Mouse (Mus musculus) testis, adult 2 months (tissue): Measurements from ENCODE around the gene Gm1673.

Source experiments
- CTCF ChIP-seq: fragments of 200-500 bp; IDR thresholded peaks from 2 replicates; pipeline ENCODE4 v1.5.1; 2012; ENCODE audit warnings: low read depth, mild to moderate bottlenecking, inconsistent platforms, low read length, moderate library complexity; ENCODE audit not compliant: control insufficient read depth, insufficient read depth, insufficient replicate concordance
- POLR2A ChIP-seq: fragments of 200-500 bp; IDR thresholded peaks from 2 replicates; pipeline ENCODE4 v1.6.1; 2012; ENCODE audit warnings: low read depth, mild to moderate bottlenecking, inconsistent platforms, low read length, moderate library complexity; ENCODE audit not compliant: control insufficient read depth

GRCm38 (mm10) chr5:34030101-34030500 lies 46.9 kb downstream of the Gm1673 start:
- TF ChIP-seq CTCF (no peak), POLR2A (no peak)
